Mouse (Mus musculus) lung, postnatal 0 days (tissue): ENCODE measurements around the gene Cnpy3. TPM values are rescaled to one million over a fixed set of nuclear protein-coding genes. Genes with fewer than 3 reads are reported as not detected.

Experiments
- ATAC-seq: fragments of 200-750 bp; cut with Nextera tagmentation; 2 replicates; pipeline ENCODE4 v1.8.0; 2017; ENCODE audit warnings: moderate library complexity
- DNase-seq: peaks from one replicate; pipeline ENCODE4 v3.0.0-alpha.2; 2016; ENCODE audit warnings: low spot score
- H3K27ac ChIP-seq: fragments of 300-500 bp; sonication (generic); 2 replicates; pipeline ENCODE4 v1.5.1; 2014; ENCODE audit warnings: antibody characterized with exemption, mild to moderate bottlenecking, low read length, mixed read lengths
- H3K27me3 ChIP-seq: fragments of 300-500 bp; sonication (generic); replicated peaks from 2 replicates; pipeline ENCODE4 v1.6.1; 2014; ENCODE audit warnings: low read length, mixed read lengths; ENCODE audit not compliant: insufficient read depth
- H3K36me3 ChIP-seq: fragments of 300-500 bp; sonication (generic); 2 replicates; pipeline ENCODE4 v1.6.1; 2014; ENCODE audit warnings: low read length, mixed read lengths; ENCODE audit not compliant: insufficient read depth
- H3K4me1 ChIP-seq: fragments of 300-500 bp; sonication (generic); 2 replicates; pipeline ENCODE4 v1.6.1; 2014; ENCODE audit warnings: antibody characterized with exemption, low read depth, low read length, mixed read lengths; ENCODE audit not compliant: insufficient read depth
- H3K4me2 ChIP-seq: fragments of 300-500 bp; sonication (generic); replicated peaks from 2 replicates; pipeline ENCODE4 v1.6.1; 2014; ENCODE audit warnings: low read depth, mild to moderate bottlenecking, low read length, moderate library complexity, mixed read lengths
- H3K4me3 ChIP-seq: fragments of 300-500 bp; sonication (generic); 2 replicates; pipeline ENCODE4 v1.5.1; 2014; ENCODE audit warnings: low read depth, low read length
- H3K9ac ChIP-seq: fragments of 300-500 bp; sonication (generic); replicated peaks from 2 replicates; pipeline ENCODE4 v1.6.1; 2014; ENCODE audit warnings: low read depth, mild to moderate bottlenecking
- H3K9me3 ChIP-seq: fragments of 300-500 bp; sonication (generic); 2 replicates; pipeline ENCODE4 v1.6.1; 2016; ENCODE audit warnings: low read length, mixed read lengths
- CTCF ChIP-seq: IDR thresholded peaks from 2 replicates; pipeline ENCODE4 v1.5.1; 2016; ENCODE audit warnings: antibody characterized with exemption, mild to moderate bottlenecking
- EP300 ChIP-seq: IDR thresholded peaks from 2 replicates; pipeline ENCODE4 v1.6.1; 2016; ENCODE audit warnings: antibody characterized with exemption, mild to moderate bottlenecking, control low read depth
- WGBS: fragments of 180-500 bp; shearing (Covaris S2); extraction: QIAGEN DNeasy Blood & Tissue Kit; methylation state at CpG from one replicate; pipeline ENCODE4 v1.1.7; 2014; 5-methylcytosine and 5-hydroxymethylcytosine counted together
- polyA plus RNA-seq: library from polyadenylated mRNA; unstranded; fragments of >200 nt; fragmentation: Nextera tagmentation; extraction: Ambion mirVana; gene quantifications from 2 replicates; pipeline ENCODE4 v1.2.1, GENCODE M21; 2015

The Cnpy3 gene
- polyA plus RNA-seq, 1 experiment from 2014 or later: 47.0 TPM

- Histone ChIP-seq H3K27ac (no peak overlapping the region), H3K9ac (no peak overlapping the region), H3K36me3 (no peaks in the 10 kb centered on the region), H3K27me3 (no peaks in the 10 kb centered on the region), H3K4me2 (no peak overlapping the region), H3K9me3 (no peaks in the 10 kb centered on the region), H3K4me3 (no peak overlapping the region), H3K4me1 (no peaks in the 10 kb centered on the region)
- DNase-seq (peak; percentile 33), ATAC-seq (no peak)
- WGBS: 58% methylated on average over 9 of the region's 10 CpGs
- TF ChIP-seq EP300 (no peak), CTCF (peak; percentile 66)
Measured at GRCm38 (mm10) chr17:46736160-46736559, 15.9 kb downstream of the Cnpy3 start.

GRCm38 (mm10) chr17:46735287-46735686 is 16.7 kb downstream of the Cnpy3 start:
- Histone ChIP-seq H3K27ac (no peak overlapping the region), H3K4me1 (no peaks in the 10 kb centered on the region), H3K36me3 (no peaks in the 10 kb centered on the region), H3K4me3 (no peak overlapping the region), H3K27me3 (no peaks in the 10 kb centered on the region), H3K9me3 (no peaks in the 10 kb centered on the region), H3K9ac (no peak overlapping the region), H3K4me2 (no peak overlapping the region)
- ATAC-seq: no peak
- DNase-seq: no peak
- 92% methylated on average over 7 of the region's 7 CpGs for WGBS
- TF ChIP-seq EP300 (no peak), CTCF (no peak)

- no peaks in the 10 kb centered on the region for H3K27me3 ChIP-seq
- ATAC-seq (no peak), DNase-seq (no peak)
- WGBS: 97% methylated on average over 3 of the region's 3 CpGs
- no peak overlapping the region for H3K4me3 ChIP-seq
- no peaks in the 10 kb centered on the region for H3K36me3 ChIP-seq
- H3K27ac ChIP-seq: no peak overlapping the region
- no peak overlapping the region for H3K4me2 ChIP-seq
- no peak overlapping the region for H3K9ac ChIP-seq
- 0 out of 2 replicates have a peak, but pooled peaks cover 3% of the 10 kb centered on the region for H3K4me1 ChIP-seq
- H3K9me3 ChIP-seq: no peaks in the 10 kb centered on the region
- TF ChIP-seq EP300 (no peak), CTCF (no peak)
Measured at GRCm38 (mm10) chr17:46734055-46734454, 18.0 kb downstream of the Cnpy3 start.

- H3K9me3 ChIP-seq: no peaks in the 10 kb centered on the region
- peak within 1 kb of the TSS; percentile 43 for H3K4me2 ChIP-seq
- 0 out of 2 replicates have a peak within 1 kb of the TSS, but pooled peaks have one; percentile 11 for H3K4me3 ChIP-seq
- peak; percentile 73 for DNase-seq
- peak; percentile 90 for ATAC-seq
- H3K36me3 ChIP-seq: no peaks in the 10 kb centered on the region
- 11% methylated on average over 24 of the region's 24 CpGs for WGBS
- no peak within 1 kb of the TSS for H3K9ac ChIP-seq
- TF ChIP-seq EP300 (no peak), CTCF (no peak)
- 0 out of 2 replicates have a peak, but pooled peaks cover 3% of the 10 kb centered on the region for H3K4me1 ChIP-seq
- no peaks in the 10 kb centered on the region for H3K27me3 ChIP-seq
- H3K27ac ChIP-seq: peak within 1 kb of the TSS; percentile 28; the same call in 1 of the 2 replicates
Measured at GRCm38 (mm10) chr17:46728904-46729318, 23.1 kb downstream of the Cnpy3 start, which contains the start of gene Gnmt. Gnmt (minus strand) TSS chr17:46729168.

GRCm38 (mm10) chr17:46728496-46728895 is 23.5 kb downstream of the Cnpy3 start:
- H3K27me3 ChIP-seq: no peaks in the 10 kb centered on the region
- ATAC-seq: peak; percentile 28
- 0 out of 2 replicates have a peak overlapping the region, but pooled peaks have one; percentile 11 for H3K4me3 ChIP-seq
- H3K4me1 ChIP-seq: 0 out of 2 replicates have a peak, but pooled peaks cover 3% of the 10 kb centered on the region
- 38% methylated on average over 11 of the region's 11 CpGs for WGBS
- no peaks in the 10 kb centered on the region for H3K9me3 ChIP-seq
- peak overlapping the region; percentile 28; the same call in 1 of the 2 replicates for H3K27ac ChIP-seq
- no peaks in the 10 kb centered on the region; the same call in 1 of the 2 replicates for H3K36me3 ChIP-seq
- TF ChIP-seq EP300 (no peak), CTCF (no peak)
- peak; percentile 25 for DNase-seq
- peak overlapping the region; percentile 43 for H3K4me2 ChIP-seq
- no peak overlapping the region for H3K9ac ChIP-seq

GRCm38 (mm10) chr17:46728021-46728420 is 24.0 kb downstream of the Cnpy3 start:
- ATAC-seq (no peak), DNase-seq (peak; percentile 65)
- Histone ChIP-seq H3K4me1 (0 out of 2 replicates have a peak, but pooled peaks cover 3% of the 10 kb centered on the region), H3K9ac (no peak overlapping the region), H3K27me3 (no peaks in the 10 kb centered on the region), H3K36me3 (no peaks in the 10 kb centered on the region; the same call in 1 of the 2 replicates), H3K27ac (no peak overlapping the region), H3K4me2 (no peak overlapping the region), H3K4me3 (no peak overlapping the region), H3K9me3 (no peaks in the 10 kb centered on the region)
- 30% methylated on average over 6 of the region's 6 CpGs for WGBS
- TF ChIP-seq CTCF: peak; percentile 57
- no peak for TF ChIP-seq EP300
